Mouse (Mus musculus): ENCODE data around the gene Zbed6.

- TF ChIP-seq CTCF (IDR thresholded peaks at IDR 0.05; ENCODE audit: insufficient read depth, low read depth, low read length) (no peak), POLR2A (IDR thresholded peaks at IDR 0.05; ENCODE audit: insufficient read depth, low read depth, low read length) (no peak)
These were observed 2.3 kb upstream of the Zbed6 start for GRCm38 (mm10) chr1:133662941-133663340.
